Mouse (Mus musculus): ENCODE results near the gene Serpinb9.
"Not testable (repeated sequence)": the region's sequence is repeated elsewhere in the genome, so short reads cannot be mapped to it uniquely, and the experiment has no call there.

Serpinb9 gene

DNA sequence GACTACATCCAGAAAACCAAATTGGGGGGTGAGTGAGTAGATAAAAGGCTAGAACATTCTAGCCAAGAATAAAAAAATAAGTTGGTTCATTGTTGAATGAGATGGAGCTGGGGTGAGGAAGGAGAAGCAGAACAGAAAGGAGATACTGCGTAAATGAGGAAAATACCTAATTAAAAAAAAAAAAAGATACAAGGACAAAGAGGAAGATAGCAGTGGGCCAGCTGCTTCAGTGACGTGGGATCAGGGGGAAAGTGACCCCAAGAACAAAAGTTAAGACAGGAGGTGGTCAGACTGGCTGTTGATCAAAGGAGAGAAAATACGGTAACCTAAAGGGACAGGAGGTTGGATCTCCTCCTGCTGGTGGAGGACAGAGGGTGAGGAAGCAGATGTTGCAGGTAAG is at the start of gene Serpinb9:
Serpinb9 (plus strand) TSS at position 301 of the 400 bp plus-strand sequence.
- DNase-seq (ENCODE audit: low spot score in 2 of 2): no peak

GRCm38 (mm10) chr13:32956537-32956936 is 46.5 kb upstream of the Serpinb9 start:
- no peak for DNase-seq (ENCODE audit: low spot score in 2 of 2)

GRCm38 (mm10) chr13:32957917-32958316 is 45.1 kb upstream of the Serpinb9 start:
- DNase-seq (ENCODE audit: low spot score in 2 of 2): no peak

DNA sequence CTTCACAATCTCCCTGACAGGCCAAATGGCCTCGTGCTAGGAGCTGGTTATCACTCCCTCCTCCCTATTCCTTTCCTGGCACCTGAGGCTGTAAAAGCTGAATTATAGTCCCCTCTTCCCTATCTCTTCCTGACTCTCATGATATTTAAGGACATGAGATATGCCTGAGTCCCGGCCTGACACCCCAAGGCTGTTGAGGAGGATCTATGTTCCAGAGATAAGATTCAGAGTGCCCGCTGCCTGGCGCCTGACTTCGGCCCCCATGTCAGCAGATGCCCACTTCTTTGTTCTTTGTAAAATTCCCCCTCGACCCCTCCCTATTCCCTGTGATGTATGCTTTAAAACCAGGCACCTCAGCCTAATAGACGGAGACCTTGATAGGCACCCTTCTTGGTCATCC is 44.5 kb upstream of the Serpinb9 start:
- not testable (repeated sequence) for DNase-seq (ENCODE audit: low spot score in 2 of 2)

GRCm38 (mm10) chr13:32963990-32964753 is 38.9 kb upstream of the Serpinb9 start:
- no peak for DNase-seq (ENCODE audit: low spot score in 2 of 2)

DNA sequence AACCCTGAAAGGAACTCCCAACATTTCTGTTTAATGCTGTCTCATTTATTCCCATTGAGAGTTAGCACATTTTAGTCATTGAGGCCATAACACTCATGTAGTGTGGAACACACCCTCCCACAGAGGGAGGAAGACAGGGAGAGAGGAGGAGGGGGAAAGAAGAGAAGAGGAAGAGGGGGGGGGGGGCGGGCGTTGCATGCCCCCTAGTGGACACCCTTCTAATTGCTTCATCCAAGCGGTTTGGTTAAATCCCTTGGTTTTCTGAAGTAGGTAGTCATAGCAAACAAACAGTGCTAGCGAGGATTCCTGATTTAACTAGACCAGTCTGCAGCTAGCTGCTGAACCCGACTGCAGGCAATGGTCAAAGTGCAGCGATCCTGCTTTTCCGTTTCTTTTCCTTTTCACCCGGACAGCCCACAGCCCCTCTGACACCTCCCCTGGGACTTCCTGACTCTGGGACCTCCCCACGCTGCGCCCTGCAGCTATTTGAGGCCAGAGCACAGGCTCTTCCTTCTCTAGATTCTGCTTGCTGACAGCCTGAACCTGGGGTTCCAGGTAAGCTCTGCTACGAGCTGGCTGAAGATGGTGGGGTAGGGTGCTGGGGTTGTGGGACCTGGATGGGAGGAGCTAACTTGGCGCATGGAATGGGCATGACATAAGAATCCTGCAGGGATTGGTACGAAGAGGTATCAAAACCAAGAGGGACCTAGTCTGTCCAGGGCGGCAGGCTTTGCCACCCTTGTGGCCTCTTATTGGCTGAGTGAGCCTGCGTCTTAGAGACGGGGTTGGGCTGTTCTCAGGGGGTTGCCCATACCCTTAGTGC is 37.9 kb upstream of the Serpinb9 start, which contains the start of gene Serpinb6b:
Serpinb6b (plus strand) TSS at position 221 of the 823 bp plus-strand sequence.
- DNase-seq (ENCODE audit: low spot score in 2 of 2): peak in 1 of 2 experiments; percentile 23

GRCm38 (mm10) chr13:32966116-32966515 is 36.9 kb upstream of the Serpinb9 start:
- no peak for DNase-seq (ENCODE audit: low spot score in 2 of 2)

DNA sequence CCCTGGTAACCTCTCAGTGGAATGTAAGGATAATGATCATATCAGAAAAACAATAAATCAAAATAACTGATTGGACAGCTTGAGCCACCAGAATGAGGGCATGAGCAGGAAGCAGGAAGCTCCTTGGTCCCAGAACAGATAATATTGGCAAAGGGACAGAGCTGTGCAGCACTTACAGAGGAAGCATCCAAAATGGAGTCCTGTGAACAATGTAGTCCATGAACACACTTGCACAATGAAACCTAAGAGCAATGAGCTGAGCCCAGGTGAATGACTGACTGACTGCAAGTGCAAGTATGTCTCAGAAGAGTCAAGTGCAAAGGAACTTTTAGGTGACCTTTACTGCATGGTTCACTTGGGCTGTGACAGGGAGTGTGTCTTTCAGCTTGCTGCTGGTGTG is 35.8 kb upstream of the Serpinb9 start:
- no peak for DNase-seq (ENCODE audit: low spot score in 2 of 2)

DNA sequence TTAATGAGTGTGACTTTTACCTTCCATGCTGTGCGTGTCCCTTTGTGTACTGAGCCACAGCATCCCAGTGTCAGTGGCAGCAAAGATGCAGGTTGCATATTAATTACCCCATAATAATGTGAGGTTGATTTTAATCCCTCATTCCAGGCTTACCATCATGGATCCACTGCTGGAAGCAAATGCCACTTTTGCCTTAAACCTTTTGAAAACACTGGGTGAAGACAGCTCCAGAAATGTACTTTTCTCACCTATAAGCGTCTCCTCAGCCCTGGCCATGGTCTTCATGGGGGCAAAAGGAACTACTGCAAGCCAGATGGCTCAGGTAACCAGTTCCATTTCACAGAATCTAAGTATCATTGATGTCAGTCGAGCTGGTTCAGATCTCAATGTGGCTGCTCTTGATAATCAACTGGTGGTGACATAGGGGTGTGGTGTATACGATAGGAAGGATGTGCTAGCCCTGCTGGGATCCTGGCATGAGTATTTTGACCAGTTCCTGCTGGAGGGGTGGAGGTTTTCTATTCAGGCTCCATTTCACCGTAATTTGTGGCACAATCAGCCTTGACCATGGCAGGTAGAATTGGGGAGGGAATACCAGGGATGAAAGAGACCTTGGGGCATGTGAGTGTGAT is 34.6 kb upstream of the Serpinb9 start:
- no peak for DNase-seq (ENCODE audit: low spot score in 2 of 2)

DNA sequence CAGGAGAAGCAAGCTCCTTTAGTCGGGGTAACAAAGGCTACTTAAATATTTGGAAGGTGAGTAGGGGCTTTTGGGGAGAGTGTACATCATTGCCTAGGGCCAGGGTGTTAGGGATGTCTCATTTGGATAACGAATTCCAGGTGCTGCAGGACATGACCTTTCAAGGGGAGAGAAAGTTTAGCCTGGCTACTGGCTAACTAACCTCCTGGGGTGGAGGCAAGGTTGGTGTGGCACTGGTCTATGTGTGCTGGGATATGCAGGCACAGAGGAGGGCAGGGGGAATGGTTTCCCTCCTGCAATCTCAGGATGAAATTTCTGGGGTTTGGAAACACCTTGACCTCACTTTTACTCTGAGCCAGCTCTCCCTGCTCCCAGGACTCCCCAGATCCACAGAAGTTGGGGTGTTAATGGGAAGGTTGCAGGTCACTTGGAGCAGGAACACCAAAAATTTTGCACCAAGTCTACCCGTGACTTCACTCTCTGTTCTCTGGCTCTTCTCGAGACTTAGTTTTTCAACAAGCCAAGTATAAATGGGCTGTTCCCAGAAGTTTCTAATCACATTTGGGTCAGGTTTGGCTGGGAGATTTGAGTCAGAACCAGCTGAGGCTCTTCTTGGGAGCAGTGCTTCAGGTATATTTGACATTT is 33.9 kb upstream of the Serpinb9 start:
- no peak for DNase-seq (ENCODE audit: low spot score in 2 of 2)

DNA sequence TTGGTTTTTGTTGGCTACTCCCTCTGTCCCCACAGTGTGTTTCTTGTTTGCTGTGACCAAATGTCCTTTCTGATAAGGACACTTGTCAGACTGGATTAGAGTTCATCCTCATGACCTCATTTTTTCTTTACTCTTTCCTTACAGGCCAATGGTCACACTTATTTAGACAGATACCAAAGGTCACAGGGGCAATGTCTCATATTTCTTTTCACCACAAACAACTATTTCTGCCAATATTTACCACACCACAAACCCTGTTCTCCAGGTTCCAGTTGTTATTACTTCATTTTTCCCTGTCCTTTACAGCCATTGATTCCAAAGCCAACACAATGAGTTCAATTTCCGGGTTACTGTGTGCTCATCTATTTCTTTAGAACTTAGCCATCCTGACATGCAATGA is 33.4 kb upstream of the Serpinb9 start:
- no peak for DNase-seq (ENCODE audit: low spot score in 2 of 2)

DNA sequence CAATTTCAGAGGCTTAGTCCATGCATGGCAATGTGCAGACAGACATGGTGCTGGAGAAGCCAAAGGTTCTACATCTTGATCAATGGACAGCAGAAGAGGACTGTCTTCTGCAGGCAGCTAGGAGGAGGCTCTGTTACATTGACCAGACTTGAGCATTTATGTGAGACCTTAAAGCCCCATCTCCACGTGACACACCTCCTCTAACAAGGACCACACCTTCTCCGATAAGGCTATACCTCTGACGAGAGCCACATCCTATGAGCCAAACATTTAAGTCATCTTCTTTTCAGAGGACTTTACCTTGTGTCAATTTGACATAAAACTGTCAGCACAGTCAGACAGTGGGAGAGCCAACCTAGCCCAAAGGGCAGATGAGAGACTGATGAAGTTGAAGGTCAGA is 32.3 kb upstream of the Serpinb9 start:
- no peak for DNase-seq (ENCODE audit: low spot score in 2 of 2)

DNA sequence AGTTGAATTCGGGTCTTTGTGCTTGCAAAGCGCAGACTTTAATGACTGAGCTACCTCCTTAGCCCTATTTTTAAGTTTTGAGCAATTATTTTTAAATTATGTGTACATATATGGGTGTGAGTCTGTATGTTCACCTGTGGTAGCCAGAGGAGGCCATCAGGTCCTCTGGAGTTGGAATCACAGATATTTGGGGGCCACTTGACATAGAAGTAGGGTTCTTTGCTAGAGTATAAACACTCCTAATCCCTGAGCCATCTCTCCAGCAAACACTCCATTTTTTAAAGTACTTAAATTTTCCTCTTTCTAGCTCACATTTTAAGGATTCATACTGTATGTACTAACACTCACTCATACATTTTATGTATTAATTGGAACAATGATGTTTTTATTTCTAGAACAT is 28.8 kb upstream of the Serpinb9 start:
- no peak for DNase-seq (ENCODE audit: low spot score in 2 of 2)

DNA sequence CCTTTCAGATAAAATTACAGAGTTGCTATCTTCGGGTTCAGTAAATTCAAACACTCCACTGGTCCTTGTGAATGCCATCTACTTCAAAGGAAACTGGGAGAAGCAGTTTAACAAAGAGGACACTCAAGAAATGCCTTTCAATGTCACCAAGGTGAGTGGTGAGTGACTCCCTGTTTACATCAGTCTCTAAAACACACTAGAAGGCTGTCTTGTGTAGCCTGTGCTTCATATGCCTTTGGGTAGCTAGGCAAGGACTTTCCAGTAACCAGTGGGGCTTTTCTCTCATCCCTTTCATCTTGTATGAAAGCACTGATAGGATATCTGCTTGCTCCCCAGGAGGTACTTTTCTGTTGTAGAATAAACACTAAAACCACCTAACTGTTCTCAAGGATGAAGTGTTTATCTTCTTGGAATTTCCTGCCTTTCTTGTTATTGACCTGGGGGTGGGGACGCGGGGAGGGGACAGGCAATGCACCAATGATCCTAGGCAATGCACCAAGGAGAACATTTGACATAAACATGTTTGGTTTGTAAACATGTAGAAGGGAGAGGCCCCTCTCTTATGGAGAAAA is 28.1 kb upstream of the Serpinb9 start:
- DNase-seq (ENCODE audit: low spot score in 2 of 2): no peak

- DNase-seq (ENCODE audit: low spot score in 2 of 2): no peak
These were observed 27.3 kb upstream of the Serpinb9 start for GRCm38 (mm10) chr13:32975710-32976109.

GRCm38 (mm10) chr13:32982556-32983042 is 20.5 kb upstream of the Serpinb9 start:
- DNase-seq (ENCODE audit: low spot score in 2 of 2): no peak

GRCm38 (mm10) chr13:32986256-32986655 is 16.8 kb upstream of the Serpinb9 start:
- no peak for DNase-seq (ENCODE audit: low spot score in 2 of 2)

- DNase-seq (ENCODE audit: low spot score in 2 of 2): no peak
These were observed 9.7 kb upstream of the Serpinb9 start for GRCm38 (mm10) chr13:32993152-32993893.

GRCm38 (mm10) chr13:32993894-32994242 is 9.2 kb upstream of the Serpinb9 start:
- DNase-seq (ENCODE audit: low spot score in 2 of 2): no peak

DNA sequence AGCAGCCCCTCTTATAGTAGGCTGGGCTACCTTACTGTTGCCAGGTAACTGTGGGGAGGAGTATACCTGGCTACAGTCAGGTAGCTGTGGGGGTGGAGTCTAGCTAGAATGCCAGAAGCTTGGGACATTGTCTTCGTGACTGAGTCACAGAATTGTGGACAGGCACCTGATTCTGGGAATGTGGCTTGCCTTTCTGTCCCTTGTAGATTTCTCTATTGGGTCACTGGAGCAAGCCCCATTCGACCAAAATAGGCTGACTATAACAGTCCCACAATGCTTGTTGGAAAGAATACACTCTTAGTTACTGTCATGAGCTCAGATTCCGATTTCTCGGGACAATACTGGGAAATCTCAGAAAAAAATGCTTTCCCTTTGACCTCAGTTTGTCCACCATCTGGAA is 8.0 kb upstream of the Serpinb9 start:
- no peak for DNase-seq (ENCODE audit: low spot score in 2 of 2)

GRCm38 (mm10) chr13:33001341-33001740 is 1.7 kb upstream of the Serpinb9 start:
- DNase-seq (ENCODE audit: low spot score in 2 of 2): no peak

Measured in urinary bladder, adult 18-20 months (tissue).